Mouse (Mus musculus): ENCODE measurements around the gene Kif21a.

Gene Kif21a

GRCm38 (mm10) chr15:91049496-91050441 lies at the start of gene Kif21a:
Gene Kif21a, minus strand, starts transcription at chr15:91049948.
- DNase-seq, result no peak

- DNase-seq, result no peak
These were observed 46.9 kb upstream of the Kif21a start for GRCm38 (mm10) chr15:91096606-91097005.

GRCm38 (mm10) chr15:91089427-91089826 lies 39.7 kb upstream of the Kif21a start:
- DNase-seq, result no peak

GRCm38 (mm10) chr15:91088071-91088470 lies 38.3 kb upstream of the Kif21a start:
- no peak for DNase-seq

- no peak for DNase-seq
These were observed 28.0 kb upstream of the Kif21a start for GRCm38 (mm10) chr15:91077457-91078410.

- DNase-seq, result no peak
These were observed 22.7 kb upstream of the Kif21a start for GRCm38 (mm10) chr15:91072440-91072839.

GRCm38 (mm10) chr15:91064310-91064826 lies 14.6 kb upstream of the Kif21a start:
- DNase-seq, result no peak

- no peak for DNase-seq
These were observed 14.1 kb upstream of the Kif21a start for GRCm38 (mm10) chr15:91063845-91064244.

- no peak for DNase-seq
These were observed 7.2 kb upstream of the Kif21a start for GRCm38 (mm10) chr15:91056866-91057342.

- DNase-seq, result no peak
These were observed 6.6 kb upstream of the Kif21a start for GRCm38 (mm10) chr15:91056176-91056865.

- no peak for DNase-seq
These were observed 725 bp downstream of the Kif21a start for GRCm38 (mm10) chr15:91048951-91049495.

GRCm38 (mm10) chr15:91047627-91048026 lies 2.1 kb downstream of the Kif21a start:
- DNase-seq, result no peak

- no peak for DNase-seq
These were observed 3.2 kb downstream of the Kif21a start for GRCm38 (mm10) chr15:91046506-91046905.

GRCm38 (mm10) chr15:91043263-91043662 lies 6.5 kb downstream of the Kif21a start:
- DNase-seq, result no peak

GRCm38 (mm10) chr15:91038860-91039259 lies 10.9 kb downstream of the Kif21a start:
- DNase-seq, result no peak

- DNase-seq, result no peak
These were observed 15.7 kb downstream of the Kif21a start for GRCm38 (mm10) chr15:91034090-91034489.

- DNase-seq, result no peak
These were observed 16.2 kb downstream of the Kif21a start for GRCm38 (mm10) chr15:91033529-91033928.

GRCm38 (mm10) chr15:91028962-91029361 lies 20.8 kb downstream of the Kif21a start:
- DNase-seq, result no peak

GRCm38 (mm10) chr15:91028494-91028893 lies 21.3 kb downstream of the Kif21a start:
- DNase-seq, result no peak

- no peak for DNase-seq
These were observed 27.5 kb downstream of the Kif21a start for GRCm38 (mm10) chr15:91022276-91022675.

- no peak for DNase-seq
These were observed 30.9 kb downstream of the Kif21a start for GRCm38 (mm10) chr15:91018861-91019187.

GRCm38 (mm10) chr15:91018161-91018860 lies 31.4 kb downstream of the Kif21a start:
- no peak for DNase-seq

Measured in thymus, postnatal 25 days (tissue).